Mouse (Mus musculus): ENCODE measurements around the gene Ngdn. TPM values are rescaled to one million over a fixed set of nuclear protein-coding genes. Genes with fewer than 3 reads are reported as not detected.

The Ngdn gene
- polyA plus RNA-seq, 1 experiment from 2014 or later: 68.1 TPM

GRCm38 (mm10) chr14:55055167-55055834 lies 40.0 kb downstream of the Ngdn start:
- Histone ChIP-seq H3K4me1 (ENCODE audit: control insufficient read depth, insufficient read depth, low read length) (peaks cover 12% of the 10 kb centered on the region), H3K27me3 (ENCODE audit: control insufficient read depth, insufficient read depth, low read length) (0 out of 2 replicates have a peak, but pooled peaks cover 3% of the 10 kb centered on the region), H3K4me2 (ENCODE audit: low read depth, low read length) (no peak overlapping the region), H3K27ac (ENCODE audit: low read length) (no peak overlapping the region), H3K9me3 (replicated peaks; ENCODE audit: control insufficient read depth, low read length) (no peaks in the 10 kb centered on the region), H3K9ac (ENCODE audit: low read length) (no peak overlapping the region), H3K4me3 (ENCODE audit: low read length) (no peak overlapping the region), H3K36me3 (ENCODE audit: control insufficient read depth, insufficient read depth) (no peaks in the 10 kb centered on the region)
- WGBS: 62% methylated on average over 11 of the region's 11 CpGs
- ATAC-seq (replicated peaks; ENCODE audit: extremely low read depth, insufficient read depth, low FRiP score): peak; percentile 87

GRCm38 (mm10) chr14:55059009-55059408 lies 43.8 kb downstream of the Ngdn start:
- Histone ChIP-seq H3K9me3 (replicated peaks; ENCODE audit: control insufficient read depth, low read length) (no peaks in the 10 kb centered on the region), H3K27me3 (ENCODE audit: control insufficient read depth, insufficient read depth, low read length) (peaks cover 6% of the 10 kb centered on the region; the same call in 1 of the 2 replicates), H3K4me1 (ENCODE audit: control insufficient read depth, insufficient read depth, low read length) (peaks cover 20% of the 10 kb centered on the region), H3K4me3 (ENCODE audit: low read length) (no peak overlapping the region), H3K36me3 (ENCODE audit: control insufficient read depth, insufficient read depth) (no peaks in the 10 kb centered on the region), H3K27ac (ENCODE audit: low read length) (no peak overlapping the region), H3K9ac (ENCODE audit: low read length) (no peak overlapping the region), H3K4me2 (ENCODE audit: low read depth, low read length) (no peak overlapping the region)
- no peak for ATAC-seq (replicated peaks; ENCODE audit: extremely low read depth, insufficient read depth, low FRiP score)
- 56% methylated on average over 1 of the region's 1 CpGs for WGBS

GRCm38 (mm10) chr14:55059931-55060330 lies 44.7 kb downstream of the Ngdn start:
- Histone ChIP-seq H3K9me3 (replicated peaks; ENCODE audit: control insufficient read depth, low read length) (no peaks in the 10 kb centered on the region), H3K27me3 (ENCODE audit: control insufficient read depth, insufficient read depth, low read length) (peaks cover 6% of the 10 kb centered on the region; the same call in 1 of the 2 replicates), H3K9ac (ENCODE audit: low read length) (no peak overlapping the region), H3K27ac (ENCODE audit: low read length) (no peak overlapping the region), H3K4me3 (ENCODE audit: low read length) (no peak overlapping the region), H3K4me2 (ENCODE audit: low read depth, low read length) (no peak overlapping the region), H3K36me3 (ENCODE audit: control insufficient read depth, insufficient read depth) (no peaks in the 10 kb centered on the region), H3K4me1 (ENCODE audit: control insufficient read depth, insufficient read depth, low read length) (peaks cover 20% of the 10 kb centered on the region)
- 59% methylated on average over 5 of the region's 5 CpGs for WGBS
- ATAC-seq (replicated peaks; ENCODE audit: extremely low read depth, insufficient read depth, low FRiP score): no peak

DNA sequence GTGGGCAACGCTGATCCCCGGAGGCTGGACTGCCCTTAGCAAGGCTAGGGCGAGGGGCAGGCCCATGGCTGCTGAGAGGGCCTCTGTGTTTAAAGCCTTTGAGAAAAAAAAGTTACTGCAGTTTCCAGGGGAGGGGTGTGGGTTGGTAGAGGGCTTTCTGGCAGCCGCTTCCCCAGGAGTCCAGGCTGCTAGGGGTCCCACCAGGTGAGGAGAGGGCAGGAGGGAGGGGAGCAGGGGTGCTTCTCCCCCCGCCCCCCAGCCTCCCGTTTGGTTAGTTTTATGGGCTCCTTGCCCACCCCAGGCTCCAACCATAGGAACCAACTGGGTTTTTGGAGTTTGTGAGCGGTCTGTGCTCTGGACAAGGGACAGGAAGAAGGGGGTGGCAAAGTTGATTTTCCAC lies 46.6 kb downstream of the Ngdn start:
- ATAC-seq (replicated peaks; ENCODE audit: extremely low read depth, insufficient read depth, low FRiP score): no peak
- peaks cover 16% of the 10 kb centered on the region for H3K4me1 ChIP-seq (ENCODE audit: control insufficient read depth, insufficient read depth, low read length)
- WGBS: 64% methylated on average over 7 of the region's 7 CpGs

DNA sequence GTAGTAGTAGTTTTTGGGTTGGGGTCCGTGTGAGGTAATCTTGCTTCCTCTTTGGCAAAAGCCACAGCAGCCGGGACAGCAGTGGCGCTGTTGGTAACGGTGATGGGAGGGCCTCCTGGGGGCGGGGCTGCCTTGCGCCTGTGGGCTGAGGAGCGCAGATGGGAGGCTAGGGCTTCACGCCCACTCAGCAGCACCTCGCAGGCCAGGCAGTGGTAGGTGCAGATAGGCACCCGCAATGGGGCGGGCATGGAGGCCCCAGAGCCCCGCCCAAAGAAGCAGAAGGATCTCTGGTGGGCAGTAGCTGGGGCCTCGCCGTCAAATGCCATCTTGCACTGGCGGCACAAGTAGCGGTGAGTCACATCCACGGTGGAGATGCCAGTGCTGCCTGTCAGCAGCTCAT lies 47.4 kb downstream of the Ngdn start:
- 0 out of 2 replicates have a peak overlapping the region, but pooled peaks have one; percentile 7 for H3K9ac ChIP-seq (ENCODE audit: low read length)
- H3K36me3 ChIP-seq (ENCODE audit: control insufficient read depth, insufficient read depth): no peaks in the 10 kb centered on the region
- WGBS: 10% methylated on average over 17 of the region's 17 CpGs
- ATAC-seq (replicated peaks; ENCODE audit: extremely low read depth, insufficient read depth, low FRiP score): peak; percentile 80
- peak overlapping the region; percentile 55 for H3K4me2 ChIP-seq (ENCODE audit: low read depth, low read length)
- H3K27me3 ChIP-seq (ENCODE audit: control insufficient read depth, insufficient read depth, low read length): peaks cover 3% of the 10 kb centered on the region; the same call in 1 of the 2 replicates
- H3K4me1 ChIP-seq (ENCODE audit: control insufficient read depth, insufficient read depth, low read length): peaks cover 16% of the 10 kb centered on the region
- no peaks in the 10 kb centered on the region for H3K9me3 ChIP-seq (replicated peaks; ENCODE audit: control insufficient read depth, low read length)
- H3K4me3 ChIP-seq (ENCODE audit: low read length): peak overlapping the region; percentile 10; the same call in 1 of the 2 replicates
- no peak overlapping the region for H3K27ac ChIP-seq (ENCODE audit: low read length)

More for the DNA sequence above, 46.6 kb downstream of the Ngdn start:
- Histone ChIP-seq H3K36me3 (ENCODE audit: control insufficient read depth, insufficient read depth) (no peaks in the 10 kb centered on the region), H3K27me3 (ENCODE audit: control insufficient read depth, insufficient read depth, low read length) (peaks cover 3% of the 10 kb centered on the region; the same call in 1 of the 2 replicates), H3K4me3 (ENCODE audit: low read length) (no peak overlapping the region), H3K27ac (ENCODE audit: low read length) (no peak overlapping the region), H3K9me3 (replicated peaks; ENCODE audit: control insufficient read depth, low read length) (no peaks in the 10 kb centered on the region), H3K9ac (ENCODE audit: low read length) (no peak overlapping the region), H3K4me2 (ENCODE audit: low read depth, low read length) (no peak overlapping the region)

DNA sequence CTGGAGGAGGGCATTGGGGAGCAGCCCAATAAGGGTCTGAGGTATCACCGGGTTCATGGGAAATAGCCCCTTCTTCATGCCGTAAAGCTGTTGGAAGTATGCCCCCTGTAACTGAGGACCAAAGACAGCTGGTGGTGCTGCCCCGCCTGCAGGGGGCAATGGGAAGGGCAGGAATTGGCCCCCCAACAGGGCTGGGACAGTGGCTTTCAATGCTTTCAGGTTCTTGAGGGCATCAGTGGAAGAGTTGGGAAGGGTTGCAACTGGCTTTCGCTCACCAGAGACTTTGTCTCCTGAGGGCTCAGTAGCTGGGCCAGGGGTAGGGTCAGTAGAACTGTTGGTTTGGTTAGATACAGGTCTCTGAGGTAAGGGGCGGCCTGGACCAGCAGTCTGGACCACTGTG lies 47.9 kb downstream of the Ngdn start:
- Histone ChIP-seq H3K4me3 (ENCODE audit: low read length) (peak overlapping the region; percentile 10; the same call in 1 of the 2 replicates), H3K4me1 (ENCODE audit: control insufficient read depth, insufficient read depth, low read length) (peaks cover 16% of the 10 kb centered on the region), H3K9ac (ENCODE audit: low read length) (no peak overlapping the region), H3K9me3 (replicated peaks; ENCODE audit: control insufficient read depth, low read length) (no peaks in the 10 kb centered on the region), H3K36me3 (ENCODE audit: control insufficient read depth, insufficient read depth) (no peaks in the 10 kb centered on the region), H3K27me3 (ENCODE audit: control insufficient read depth, insufficient read depth, low read length) (peaks cover 3% of the 10 kb centered on the region; the same call in 1 of the 2 replicates), H3K27ac (ENCODE audit: low read length) (no peak overlapping the region), H3K4me2 (ENCODE audit: low read depth, low read length) (peak overlapping the region; percentile 55)
- ATAC-seq (replicated peaks; ENCODE audit: extremely low read depth, insufficient read depth, low FRiP score): no peak
- WGBS: 80% methylated on average over 5 of the region's 5 CpGs

DNA sequence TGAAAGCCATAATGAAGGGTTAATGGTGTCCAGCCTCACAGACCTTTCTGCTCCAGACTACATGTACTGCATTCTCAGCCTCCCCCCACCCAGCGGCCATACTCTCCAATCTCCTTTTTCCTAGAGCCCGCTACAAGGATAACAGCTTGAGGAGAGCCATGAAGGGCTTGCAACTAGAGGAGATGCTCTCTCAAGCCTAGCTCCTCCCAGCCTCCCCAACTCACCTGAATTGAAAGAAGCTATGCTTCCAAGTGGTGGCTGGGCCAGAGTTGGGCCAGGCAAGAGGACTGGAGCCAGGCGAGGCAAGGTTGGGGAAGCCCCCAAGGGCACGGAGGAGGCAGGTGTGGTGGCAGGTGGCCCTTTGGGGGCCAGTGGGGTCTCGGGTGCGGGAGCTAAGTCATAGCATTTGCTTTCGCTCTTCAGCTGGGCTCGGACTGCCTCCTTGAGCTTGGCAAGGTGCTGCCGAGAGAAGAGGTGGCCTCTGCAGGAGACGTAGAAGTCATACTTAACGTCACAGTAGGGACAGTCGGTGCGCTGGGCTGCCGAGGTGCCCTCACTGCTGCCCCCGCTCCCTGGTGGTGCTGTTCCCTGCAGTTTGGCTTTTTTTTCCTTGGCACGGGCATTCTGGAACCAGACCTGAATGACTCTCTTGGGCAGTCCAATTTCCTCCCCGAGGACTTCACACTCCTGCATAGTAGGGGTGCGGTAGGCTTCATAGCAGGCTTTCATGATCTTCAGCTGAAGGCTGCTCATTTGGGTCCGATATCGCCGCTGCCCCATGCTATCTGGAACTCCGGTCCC lies 48.5 kb downstream of the Ngdn start:
- no peaks in the 10 kb centered on the region for H3K9me3 ChIP-seq (replicated peaks; ENCODE audit: control insufficient read depth, low read length)
- no peaks in the 10 kb centered on the region for H3K36me3 ChIP-seq (ENCODE audit: control insufficient read depth, insufficient read depth)
- no peak overlapping the region for H3K9ac ChIP-seq (ENCODE audit: low read length)
- no peak for ATAC-seq (replicated peaks; ENCODE audit: extremely low read depth, insufficient read depth, low FRiP score)
- WGBS: 81% methylated on average over 22 of the region's 22 CpGs
- peaks cover 3% of the 10 kb centered on the region; the same call in 1 of the 2 replicates for H3K27me3 ChIP-seq (ENCODE audit: control insufficient read depth, insufficient read depth, low read length)
- H3K27ac ChIP-seq (ENCODE audit: low read length): no peak overlapping the region
- H3K4me3 ChIP-seq (ENCODE audit: low read length): no peak overlapping the region
- peaks cover 16% of the 10 kb centered on the region for H3K4me1 ChIP-seq (ENCODE audit: control insufficient read depth, insufficient read depth, low read length)
- no peak overlapping the region for H3K4me2 ChIP-seq (ENCODE audit: low read depth, low read length)

GRCm38 (mm10) chr14:55064481-55065370 lies 49.5 kb downstream of the Ngdn start:
- H3K4me2 ChIP-seq (ENCODE audit: low read depth, low read length): no peak overlapping the region
- H3K9ac ChIP-seq (ENCODE audit: low read length): no peak overlapping the region
- no peaks in the 10 kb centered on the region for H3K36me3 ChIP-seq (ENCODE audit: control insufficient read depth, insufficient read depth)
- no peaks in the 10 kb centered on the region for H3K9me3 ChIP-seq (replicated peaks; ENCODE audit: control insufficient read depth, low read length)
- ATAC-seq (replicated peaks; ENCODE audit: extremely low read depth, insufficient read depth, low FRiP score): no peak
- no peak overlapping the region for H3K27ac ChIP-seq (ENCODE audit: low read length)
- H3K4me3 ChIP-seq (ENCODE audit: low read length): no peak overlapping the region
- WGBS: 65% methylated on average over 35 of the region's 35 CpGs
- peaks cover 11% of the 10 kb centered on the region for H3K4me1 ChIP-seq (ENCODE audit: control insufficient read depth, insufficient read depth, low read length)
- peaks cover 3% of the 10 kb centered on the region; the same call in 1 of the 2 replicates for H3K27me3 ChIP-seq (ENCODE audit: control insufficient read depth, insufficient read depth, low read length)

Data from heart, embryonic 16.5 days (tissue).